Mouse (Mus musculus): ENCODE results near the gene Gm13272.

DNA sequence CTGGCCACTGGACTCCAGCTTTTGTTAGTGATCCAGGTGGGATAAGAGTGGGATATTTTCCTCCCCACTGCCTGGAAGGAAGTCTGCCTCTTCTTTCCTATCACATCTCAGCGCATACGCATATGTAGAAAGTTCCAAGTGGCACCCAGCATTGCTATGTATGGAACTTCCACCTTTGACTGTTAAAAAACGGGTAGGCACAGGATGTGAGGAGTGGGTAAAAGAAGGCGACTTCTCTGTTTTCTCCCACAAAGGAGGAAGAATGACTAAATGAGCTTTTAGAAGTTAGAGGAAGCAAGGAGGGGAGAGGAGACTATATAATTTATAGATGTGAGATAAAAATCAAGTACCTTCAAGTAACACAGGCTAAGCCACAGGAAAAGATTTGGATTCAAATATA, 38.2 kb upstream of the Gm13272 start:
- no peak for TF ChIP-seq EP300 (IDR thresholded peaks at IDR 0.05; ENCODE audit: low read depth)
- TF ChIP-seq CTCF (IDR thresholded peaks at IDR 0.05; ENCODE audit: low read depth): no peak
